Mouse (Mus musculus) embryonic facial prominence, embryonic 14.5 days (tissue): ENCODE results near the gene Hes3. TPM values are rescaled to one million over a fixed set of nuclear protein-coding genes. Genes with fewer than 3 reads are reported as not detected.

Experiments
- ATAC-seq: fragments of 200-750 bp; cut with Nextera tagmentation; 2 replicates; pipeline ENCODE4 v1.8.0; 2017; ENCODE audit warnings: low read depth, moderate number of reproducible peaks, moderate TSS enrichment
- DNase-seq: peaks from one replicate; pipeline ENCODE4 v3.0.0-alpha.2; 2015; ENCODE audit warnings: low spot score
- H3K27ac ChIP-seq: fragments of 300-500 bp; sonication (generic); replicated peaks from 2 replicates; pipeline ENCODE4 v1.5.1; 2014; ENCODE audit warnings: low read depth, mild to moderate bottlenecking, low read length, moderate library complexity
- H3K27me3 ChIP-seq: fragments of 300-500 bp; sonication (generic); replicated peaks from 2 replicates; pipeline ENCODE4 v1.6.1; 2014; ENCODE audit warnings: low read length; ENCODE audit not compliant: control insufficient read depth, insufficient read depth
- H3K36me3 ChIP-seq: fragments of 300-500 bp; sonication (generic); 2 replicates; pipeline ENCODE4 v1.6.1; 2014; ENCODE audit warnings: low read length, mixed read lengths; ENCODE audit not compliant: control insufficient read depth, insufficient read depth
- H3K4me1 ChIP-seq: fragments of 300-500 bp; sonication (generic); 2 replicates; pipeline ENCODE4 v1.6.1; 2014; ENCODE audit warnings: antibody characterized with exemption, low read length; ENCODE audit not compliant: control insufficient read depth, insufficient read depth
- H3K4me2 ChIP-seq: fragments of 300-500 bp; sonication (generic); 2 replicates; pipeline ENCODE4 v1.6.1; 2014; ENCODE audit warnings: low read depth, mild to moderate bottlenecking, low read length, moderate library complexity, mixed read lengths
- H3K4me3 ChIP-seq: fragments of 300-500 bp; sonication (generic); 2 replicates; pipeline ENCODE4 v1.5.1; 2014; ENCODE audit warnings: low read depth, mild to moderate bottlenecking, low read length
- H3K9ac ChIP-seq: fragments of 300-500 bp; sonication (generic); 2 replicates; pipeline ENCODE4 v1.6.1; 2014; ENCODE audit warnings: low read depth, mild to moderate bottlenecking, low read length, moderate library complexity, mixed read lengths
- H3K9me3 ChIP-seq: fragments of 300-500 bp; sonication (generic); 2 replicates; pipeline ENCODE4 v1.6.1; 2016; ENCODE audit warnings: low read length; ENCODE audit not compliant: control insufficient read depth
- WGBS: fragments of 180-500 bp; shearing (Covaris S2); extraction: QIAGEN DNeasy Blood & Tissue Kit; methylation state at CpG from one replicate; pipeline ENCODE4 v1.1.7; 2014; 5-methylcytosine and 5-hydroxymethylcytosine counted together
- polyA plus RNA-seq: library from polyadenylated mRNA; unstranded; fragments of >200 nt; fragmentation: Nextera tagmentation; extraction: Ambion mirVana; gene quantifications from 2 replicates; pipeline ENCODE4 v1.2.1, GENCODE M21; 2014

Gene Hes3
- polyA plus RNA-seq, 1 experiment from 2014 or later: not detected

- Histone ChIP-seq H3K27ac (no peak overlapping the region), H3K36me3 (peaks cover 24% of the 10 kb centered on the region; the same call in 1 of the 2 replicates), H3K4me3 (no peak overlapping the region), H3K27me3 (peaks cover 46% of the 10 kb centered on the region), H3K4me2 (no peak overlapping the region), H3K9me3 (no peaks in the 10 kb centered on the region), H3K9ac (no peak overlapping the region), H3K4me1 (peaks cover 14% of the 10 kb centered on the region)
- no peak for ATAC-seq
- DNase-seq: no peak
- WGBS: 85% methylated on average over 23 of the region's 23 CpGs
These were observed 12.5 kb downstream of the Hes3 start for GRCm38 (mm10) chr4:152278986-152279385.

DNA sequence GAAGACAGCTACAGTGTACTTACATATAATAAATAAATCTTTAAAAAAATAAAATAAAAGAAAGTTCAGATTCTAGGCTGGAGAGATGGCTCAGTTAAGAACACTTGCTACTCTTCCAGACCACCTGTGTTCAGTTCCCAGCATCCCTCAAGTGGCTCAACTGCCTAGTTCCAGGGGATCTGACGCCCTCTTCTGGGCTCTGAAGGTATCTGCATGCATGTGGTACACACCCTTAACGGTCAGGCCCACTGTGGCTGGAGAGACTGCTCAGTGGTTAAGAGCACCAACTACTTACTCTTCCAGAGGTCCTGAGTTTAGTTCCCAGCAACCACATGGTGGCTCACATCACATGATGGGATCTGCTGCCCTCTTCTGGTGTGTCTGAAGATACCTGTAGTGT is 13.5 kb downstream of the Hes3 start:
- peaks cover 24% of the 10 kb centered on the region; the same call in 1 of the 2 replicates for H3K36me3 ChIP-seq
- no peak for DNase-seq
- WGBS: 70% methylated on average over 2 of the region's 2 CpGs
- no peak overlapping the region for H3K27ac ChIP-seq
- H3K27me3 ChIP-seq: peaks cover 35% of the 10 kb centered on the region
- no peak for ATAC-seq
- no peak overlapping the region for H3K9ac ChIP-seq
- H3K9me3 ChIP-seq: no peaks in the 10 kb centered on the region
- no peak overlapping the region for H3K4me2 ChIP-seq
- peaks cover 14% of the 10 kb centered on the region for H3K4me1 ChIP-seq
- no peak overlapping the region for H3K4me3 ChIP-seq

DNA sequence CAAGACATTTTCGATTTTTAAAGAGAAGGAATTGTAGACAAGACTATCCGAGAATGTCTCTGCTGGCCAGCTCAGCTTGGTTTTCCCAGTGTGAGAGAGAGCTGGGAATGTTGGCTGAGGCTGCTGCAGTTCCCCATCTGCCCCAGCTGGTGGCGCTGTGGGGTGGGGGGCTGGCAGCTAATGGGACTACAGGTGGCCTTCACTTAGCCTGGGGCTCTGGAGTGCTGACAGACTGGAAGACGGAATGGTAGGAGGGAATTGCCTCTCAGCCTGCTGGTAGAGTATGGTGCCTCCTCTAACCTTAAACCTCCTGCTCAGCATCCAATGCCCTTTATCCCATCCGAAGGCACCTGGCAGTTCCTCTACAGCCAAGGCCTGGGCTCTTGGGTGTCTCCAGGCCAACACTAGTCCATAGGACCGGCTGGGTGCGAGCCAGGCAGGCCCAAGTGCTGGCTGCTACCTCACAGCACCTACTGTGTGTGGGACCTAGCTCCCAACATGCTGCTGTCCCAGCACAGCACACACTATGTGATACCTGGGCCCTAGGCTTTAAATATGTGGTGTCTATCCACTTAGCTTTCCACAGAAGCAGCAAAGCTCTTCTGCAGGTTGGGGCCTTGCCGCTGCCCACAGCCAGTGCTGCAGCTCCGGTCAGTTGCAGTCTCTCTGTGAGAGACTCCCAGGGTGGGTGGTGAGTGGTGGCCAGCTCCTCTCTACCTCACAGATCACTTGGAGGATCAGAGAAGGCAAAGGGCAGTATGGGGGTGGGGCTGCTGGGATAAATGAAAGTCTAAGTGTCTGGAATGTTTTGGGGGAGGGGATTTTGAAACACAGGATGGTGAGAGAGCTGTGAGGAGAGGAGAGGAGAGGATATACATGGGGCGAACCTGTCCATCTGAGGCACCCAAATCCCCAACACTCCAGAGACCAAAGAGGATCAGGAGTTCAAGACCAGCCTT is 14.8 kb downstream of the Hes3 start:
- WGBS: 52% methylated on average over 10 of the region's 10 CpGs
- Histone ChIP-seq H3K4me3 (no peak overlapping the region), H3K4me1 (peaks cover 22% of the 10 kb centered on the region), H3K36me3 (peaks cover 24% of the 10 kb centered on the region; the same call in 1 of the 2 replicates), H3K4me2 (no peak overlapping the region), H3K27me3 (peaks cover 23% of the 10 kb centered on the region), H3K27ac (no peak overlapping the region), H3K9ac (no peak overlapping the region), H3K9me3 (no peaks in the 10 kb centered on the region)
- ATAC-seq (no peak), DNase-seq (no peak)

DNA sequence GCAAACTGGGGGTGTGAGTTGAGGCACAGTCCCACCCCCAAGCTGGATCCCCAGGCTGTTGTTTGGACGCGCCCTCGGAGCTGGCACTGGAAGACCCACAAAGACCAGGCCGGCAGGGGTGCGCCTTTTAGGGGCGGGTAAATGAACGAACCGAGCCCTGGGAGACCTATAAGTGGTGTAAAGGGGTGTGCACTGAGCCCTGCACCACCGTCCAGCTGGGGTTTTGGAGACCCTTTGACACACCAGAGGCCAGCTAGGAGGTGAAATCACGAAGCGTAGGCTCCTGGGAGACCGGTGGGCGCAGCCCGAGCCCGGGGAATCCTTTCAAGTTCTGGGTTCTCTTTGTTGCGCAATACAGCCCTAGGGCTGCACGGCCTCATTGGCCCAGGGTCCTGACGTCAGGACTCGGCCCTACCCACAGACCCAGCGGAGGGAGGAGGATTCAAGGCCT is 16.8 kb downstream of the Hes3 start:
- WGBS: 2% methylated on average over 17 of the region's 20 CpGs
- ATAC-seq (peak; percentile 28), DNase-seq (peak; percentile 78)
- peak overlapping the region; percentile 71 for H3K4me3 ChIP-seq
- H3K9me3 ChIP-seq: no peaks in the 10 kb centered on the region
- H3K36me3 ChIP-seq: 0 out of 2 replicates have a peak, but pooled peaks cover 6% of the 10 kb centered on the region
- peak overlapping the region; percentile 87 for H3K27ac ChIP-seq
- H3K9ac ChIP-seq: peak overlapping the region; percentile 88
- peaks cover 8% of the 10 kb centered on the region; the same call in 1 of the 2 replicates for H3K27me3 ChIP-seq
- peak overlapping the region; percentile 89 for H3K4me2 ChIP-seq
- peaks cover 24% of the 10 kb centered on the region for H3K4me1 ChIP-seq

GRCm38 (mm10) chr4:152273621-152274236 is 17.7 kb downstream of the Hes3 start, which contains the start of gene Gpr153:
TSS of gene Gpr153 (plus strand) at chr4:152274232.
- H3K4me3 ChIP-seq: peak within 1 kb of the TSS; percentile 71
- peak within 1 kb of the TSS; percentile 89 for H3K4me2 ChIP-seq
- peak; percentile 81 for DNase-seq
- peak within 1 kb of the TSS; percentile 88 for H3K9ac ChIP-seq
- H3K36me3 ChIP-seq: no peaks in the 10 kb centered on the region
- H3K27ac ChIP-seq: peak within 1 kb of the TSS; percentile 87
- no peaks in the 10 kb centered on the region for H3K9me3 ChIP-seq
- peak; percentile 76 for ATAC-seq
- H3K4me1 ChIP-seq: peaks cover 24% of the 10 kb centered on the region
- WGBS: 4% methylated on average over 16 of the region's 48 CpGs
- H3K27me3 ChIP-seq: peaks cover 8% of the 10 kb centered on the region; the same call in 1 of the 2 replicates

DNA sequence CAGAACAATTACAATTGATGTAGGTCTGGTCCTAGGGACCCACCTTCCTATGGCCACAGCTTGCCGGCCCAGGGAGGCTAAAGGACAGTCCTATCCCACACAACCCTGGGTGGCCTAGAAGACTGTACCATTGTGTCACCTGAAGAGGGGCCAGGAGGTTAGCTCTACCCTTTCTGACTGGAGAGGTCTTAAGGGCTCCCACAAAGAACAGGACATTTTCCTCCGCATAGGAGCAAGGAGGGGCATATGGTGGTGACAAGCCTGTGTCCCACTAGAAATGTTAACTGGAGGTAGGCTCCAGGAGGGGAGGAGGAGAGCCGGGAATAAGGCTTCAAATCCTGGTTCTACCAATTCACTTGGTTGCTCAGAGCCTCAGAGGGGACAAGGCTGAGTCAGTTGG is 18.3 kb downstream of the Hes3 start:
- peak overlapping the region; percentile 89 for H3K4me2 ChIP-seq
- peak overlapping the region; percentile 71; the same call in 1 of the 2 replicates for H3K4me3 ChIP-seq
- H3K27me3 ChIP-seq: peaks cover 8% of the 10 kb centered on the region; the same call in 1 of the 2 replicates
- no peak for ATAC-seq
- H3K36me3 ChIP-seq: no peaks in the 10 kb centered on the region
- DNase-seq: no peak
- H3K9ac ChIP-seq: no peak overlapping the region
- H3K4me1 ChIP-seq: peaks cover 24% of the 10 kb centered on the region
- no peaks in the 10 kb centered on the region for H3K9me3 ChIP-seq
- peak overlapping the region; percentile 87 for H3K27ac ChIP-seq
- 33% methylated on average over 3 of the region's 3 CpGs for WGBS

DNA sequence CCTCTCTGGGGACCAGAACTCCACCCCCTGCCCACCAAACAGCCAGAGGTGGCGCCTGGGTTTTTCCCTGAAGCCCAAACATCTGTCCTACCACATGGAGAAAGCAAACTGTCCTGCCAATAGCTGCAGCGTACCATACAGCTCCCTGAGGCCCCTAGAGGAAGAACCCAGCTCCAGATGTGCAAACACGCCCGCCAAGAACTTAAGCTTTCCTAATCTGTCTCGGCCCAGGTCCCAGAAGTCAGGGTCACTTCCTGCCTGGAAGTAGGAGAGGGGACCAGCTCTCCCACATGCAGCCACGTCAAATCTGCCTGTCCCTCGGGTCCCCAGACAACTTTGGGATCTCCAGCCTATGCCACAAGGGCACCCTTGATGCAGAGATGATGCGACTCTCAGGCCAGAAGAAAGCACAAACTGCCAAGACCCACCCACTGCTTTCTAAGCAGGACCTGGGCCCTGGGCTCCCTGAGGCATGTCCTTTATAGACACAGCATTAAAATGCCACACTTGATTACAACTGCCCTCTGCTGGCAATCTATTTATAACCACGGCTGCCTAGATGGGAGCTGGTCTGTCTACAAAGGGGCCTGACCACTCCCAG is 18.9 kb downstream of the Hes3 start:
- Histone ChIP-seq H3K9ac (no peak overlapping the region), H3K4me1 (peaks cover 24% of the 10 kb centered on the region), H3K27ac (peak overlapping the region; percentile 87), H3K4me3 (no peak overlapping the region), H3K9me3 (no peaks in the 10 kb centered on the region), H3K27me3 (peaks cover 8% of the 10 kb centered on the region; the same call in 1 of the 2 replicates), H3K4me2 (peak overlapping the region; percentile 11; the same call in 1 of the 2 replicates), H3K36me3 (no peaks in the 10 kb centered on the region)
- peak; percentile 91 for DNase-seq
- ATAC-seq: peak; percentile 48
- 9% methylated on average over 6 of the region's 9 CpGs for WGBS

- no peak for ATAC-seq
- Histone ChIP-seq H3K27me3 (peaks cover 8% of the 10 kb centered on the region; the same call in 1 of the 2 replicates), H3K27ac (peak overlapping the region; percentile 87), H3K4me2 (peak overlapping the region; percentile 11; the same call in 1 of the 2 replicates), H3K9ac (no peak overlapping the region), H3K4me3 (no peak overlapping the region), H3K9me3 (no peaks in the 10 kb centered on the region), H3K36me3 (no peaks in the 10 kb centered on the region), H3K4me1 (peaks cover 24% of the 10 kb centered on the region)
- DNase-seq: peak; percentile 63
- 39% methylated on average over 7 of the region's 7 CpGs for WGBS
These were observed 19.5 kb downstream of the Hes3 start for GRCm38 (mm10) chr4:152272006-152272405.
